14 mouse cellular contexts compared by ENCODE assay signal in genomic region chr16:91896426-91896830, GRCm38 (mm10).
DNase-seq lines count a peak whose midpoint lies in the region; ATAC-seq and TF ChIP-seq lines count a peak whose summit lies in the region.
"Had no signal": no experiment of that assay in that cellular context is flagged by ENCODE, and none has a peak within 500 bp of the region (broad histone marks: within the 10 kb centered on the region; RNA-seq: fewer than 3 reads in every experiment).

No protein-coding gene starts in this region.

- ATAC-seq in midbrain, embryonic 16.5 days, result no peak
- ATAC-seq in midbrain, embryonic 11.5 days (ENCODE audit: low FRiP score), result no peak
- ATAC-seq in embryonic facial prominence, embryonic 15.5 days (ENCODE audit: insufficient number of reproducible peaks, low FRiP score, low TSS enrichment, low read depth), result no peak
- ATAC-seq in stomach, postnatal 0 days (ENCODE audit: low FRiP score, low TSS enrichment), result no peak
- ATAC-seq in lung, postnatal 0 days, result no peak
- ATAC-seq in liver, embryonic 11.5 days (replicated peaks; ENCODE audit: low FRiP score), result no peak

- no peaks in the 10 kb centered on the region; the same call in 1 of the 2 replicates for H3K4me1 ChIP-seq in midbrain, embryonic 16.5 days (ENCODE audit: control insufficient read depth, insufficient read depth, low read length)
- H3K4me1 ChIP-seq in midbrain, embryonic 11.5 days (ENCODE audit: control insufficient read depth, insufficient read depth, low read length), result no peaks in the 10 kb centered on the region
- peaks cover 25% of the 10 kb centered on the region for H3K4me1 ChIP-seq in embryonic facial prominence, embryonic 15.5 days
- H3K4me1 ChIP-seq in stomach, postnatal 0 days (replicated peaks; ENCODE audit: control insufficient read depth, insufficient read depth), result no peaks in the 10 kb centered on the region
- no peaks in the 10 kb centered on the region for H3K4me1 ChIP-seq in lung, postnatal 0 days (ENCODE audit: insufficient read depth, low read depth, low read length)
- H3K4me1 ChIP-seq in liver, embryonic 11.5 days (replicated peaks; ENCODE audit: control insufficient read depth, insufficient read depth, low read length), result no peaks in the 10 kb centered on the region
- H3K4me1 ChIP-seq: heart, embryonic 10.5 days; kidney, embryonic 15.5 days; stomach, embryonic 15.5 days had no signal

- H3K27ac ChIP-seq in midbrain, embryonic 16.5 days (ENCODE audit: low read length), result peak overlapping the region; percentile 31; the same call in 1 of the 2 replicates
- no peak overlapping the region for H3K27ac ChIP-seq in midbrain, embryonic 11.5 days (ENCODE audit: low read depth, low read length)
- H3K27ac ChIP-seq in embryonic facial prominence, embryonic 15.5 days (replicated peaks), result peak overlapping the region; percentile 78
- no peak overlapping the region for H3K27ac ChIP-seq in stomach, postnatal 0 days (replicated peaks)
- no peak overlapping the region for H3K27ac ChIP-seq in lung, postnatal 0 days (ENCODE audit: low read length)
- H3K27ac ChIP-seq in liver, embryonic 11.5 days (ENCODE audit: low read depth, low read length), result no peak overlapping the region
- H3K27ac ChIP-seq: heart, embryonic 10.5 days; kidney, embryonic 15.5 days; stomach, embryonic 15.5 days had no signal

- DNase-seq in midbrain, embryonic 11.5 days (ENCODE audit: low spot score, missing footprints), result no peak
- peak; percentile 77 to 79 for DNase-seq in left cerebral cortex, postnatal 10 days (ENCODE audit: extremely low spot score in 1 of 2, low spot score in 2 of 2)
- DNase-seq in stomach, postnatal 0 days (ENCODE audit: low spot score), result no peak
- no peak for DNase-seq in spleen, postnatal 14 days (ENCODE audit: low spot score in 2 of 2)
- DNase-seq in lung, postnatal 0 days (ENCODE audit: low spot score), result no peak
- DNase-seq in liver, embryonic 11.5 days (ENCODE audit: low spot score), result no peak
- DNase-seq: adrenal gland, postnatal 10 days; lung, embryonic 14.5 days had no signal

- TF ChIP-seq EP300 in stomach, postnatal 0 days (optimal IDR thresholded peaks at IDR 0.05), result no peak
- no peak for TF ChIP-seq EP300 in lung, postnatal 0 days (IDR thresholded peaks at IDR 0.05)

- no peaks in the 10 kb centered on the region for H3K27me3 ChIP-seq in midbrain, embryonic 16.5 days (ENCODE audit: control insufficient read depth, insufficient read depth, low read depth, low read length)
- H3K27me3 ChIP-seq in midbrain, embryonic 11.5 days (ENCODE audit: control insufficient read depth, insufficient read depth, low read length), result no peaks in the 10 kb centered on the region
- no peaks in the 10 kb centered on the region for H3K27me3 ChIP-seq in embryonic facial prominence, embryonic 15.5 days
- no peaks in the 10 kb centered on the region for H3K27me3 ChIP-seq in stomach, postnatal 0 days (ENCODE audit: control insufficient read depth, insufficient read depth, low read length)
- H3K27me3 ChIP-seq in lung, postnatal 0 days (replicated peaks; ENCODE audit: insufficient read depth, low read length), result no peaks in the 10 kb centered on the region
- H3K27me3 ChIP-seq in liver, embryonic 11.5 days (replicated peaks; ENCODE audit: control insufficient read depth, insufficient read depth, low read length), result peaks cover 4% of the 10 kb centered on the region; the same call in 1 of the 2 replicates
- H3K27me3 ChIP-seq: kidney, embryonic 15.5 days; stomach, embryonic 15.5 days had no signal

- no peak overlapping the region for H3K4me2 ChIP-seq in midbrain, embryonic 16.5 days (ENCODE audit: low read length)
- no peak overlapping the region for H3K4me2 ChIP-seq in midbrain, embryonic 11.5 days
- no peak overlapping the region for H3K4me2 ChIP-seq in embryonic facial prominence, embryonic 15.5 days (replicated peaks)
- no peak overlapping the region for H3K4me2 ChIP-seq in stomach, postnatal 0 days (replicated peaks; ENCODE audit: low read depth)
- H3K4me2 ChIP-seq in lung, postnatal 0 days (replicated peaks; ENCODE audit: low read depth, low read length), result no peak overlapping the region
- no peak overlapping the region for H3K4me2 ChIP-seq in liver, embryonic 11.5 days
- H3K4me2 ChIP-seq: kidney, embryonic 15.5 days; lung, embryonic 14.5 days; stomach, embryonic 15.5 days had no signal

- H3K4me3 ChIP-seq in midbrain, embryonic 16.5 days (ENCODE audit: low read depth, low read length), result no peak overlapping the region
- no peak overlapping the region for H3K4me3 ChIP-seq in midbrain, embryonic 11.5 days (ENCODE audit: low read depth, low read length)
- no peak overlapping the region for H3K4me3 ChIP-seq in embryonic facial prominence, embryonic 15.5 days (replicated peaks)
- H3K4me3 ChIP-seq in stomach, postnatal 0 days (ENCODE audit: low read depth, low read length), result no peak overlapping the region
- no peak overlapping the region for H3K4me3 ChIP-seq in lung, postnatal 0 days (ENCODE audit: low read depth, low read length)
- H3K4me3 ChIP-seq in liver, embryonic 11.5 days (ENCODE audit: low read depth, low read length), result no peak overlapping the region
- H3K4me3 ChIP-seq: erythroblast, embryonic 14.5 days; heart, embryonic 10.5 days; kidney, embryonic 15.5 days; stomach, embryonic 15.5 days had no signal

- WGBS in midbrain, embryonic 16.5 days, result 70% methylated on average over 6 of the region's 6 CpGs
- 86% methylated on average over 6 of the region's 6 CpGs for WGBS in midbrain, embryonic 11.5 days
- 46% methylated on average over 6 of the region's 6 CpGs for WGBS in embryonic facial prominence, embryonic 15.5 days
- 70% methylated on average over 6 of the region's 6 CpGs for WGBS in stomach, postnatal 0 days
- 69% methylated on average over 6 of the region's 6 CpGs for WGBS in lung, postnatal 0 days
- 76% methylated on average over 6 of the region's 6 CpGs for WGBS in liver, embryonic 11.5 days

- H3K9me3 ChIP-seq in midbrain, embryonic 16.5 days (replicated peaks; ENCODE audit: control insufficient read depth, low read length, poor library complexity, severe bottlenecking), result no peaks in the 10 kb centered on the region
- no peaks in the 10 kb centered on the region for H3K9me3 ChIP-seq in midbrain, embryonic 11.5 days (ENCODE audit: control insufficient read depth, low read length)
- H3K9me3 ChIP-seq in embryonic facial prominence, embryonic 15.5 days (replicated peaks), result no peaks in the 10 kb centered on the region
- no peaks in the 10 kb centered on the region for H3K9me3 ChIP-seq in stomach, postnatal 0 days (ENCODE audit: control insufficient read depth, low read length)
- no peaks in the 10 kb centered on the region for H3K9me3 ChIP-seq in lung, postnatal 0 days (ENCODE audit: low read length)
- H3K9me3 ChIP-seq in liver, embryonic 11.5 days (ENCODE audit: control insufficient read depth, low read length), result no peaks in the 10 kb centered on the region
- H3K9me3 ChIP-seq: heart, embryonic 10.5 days; kidney, embryonic 15.5 days; stomach, embryonic 15.5 days had no signal

- intact Hi-C loops in left cerebral cortex, postnatal 10 days (cut with DNase I), result no loop called here

- no peak overlapping the region for H3K9ac ChIP-seq in midbrain, embryonic 16.5 days (ENCODE audit: low read depth, low read length)
- H3K9ac ChIP-seq in midbrain, embryonic 11.5 days (ENCODE audit: low read length), result no peak overlapping the region
- H3K9ac ChIP-seq in embryonic facial prominence, embryonic 15.5 days, result no peak overlapping the region
- H3K9ac ChIP-seq in stomach, postnatal 0 days (ENCODE audit: low read length), result no peak overlapping the region
- H3K9ac ChIP-seq in lung, postnatal 0 days (replicated peaks; ENCODE audit: low read depth), result no peak overlapping the region
- no peak overlapping the region for H3K9ac ChIP-seq in liver, embryonic 11.5 days (ENCODE audit: low read depth, low read length)
- H3K9ac ChIP-seq: kidney, embryonic 15.5 days; lung, embryonic 14.5 days; stomach, embryonic 15.5 days had no signal

- no peak for TF ChIP-seq CTCF in stomach, postnatal 0 days (IDR thresholded peaks at IDR 0.05; ENCODE audit: low read depth)
- no peak for TF ChIP-seq CTCF in lung, postnatal 0 days (IDR thresholded peaks at IDR 0.05)

- peaks cover 22% of the 10 kb centered on the region for H3K36me3 ChIP-seq in midbrain, embryonic 16.5 days (ENCODE audit: control insufficient read depth, insufficient read depth, low read length)
- H3K36me3 ChIP-seq in midbrain, embryonic 11.5 days (ENCODE audit: control insufficient read depth, insufficient read depth, low read length), result no peaks in the 10 kb centered on the region
- H3K36me3 ChIP-seq in embryonic facial prominence, embryonic 15.5 days, result no peaks in the 10 kb centered on the region
- no peaks in the 10 kb centered on the region for H3K36me3 ChIP-seq in stomach, postnatal 0 days (ENCODE audit: control insufficient read depth, insufficient read depth, low read length)
- no peaks in the 10 kb centered on the region for H3K36me3 ChIP-seq in lung, postnatal 0 days (ENCODE audit: insufficient read depth, low read length)
- H3K36me3 ChIP-seq in liver, embryonic 11.5 days (ENCODE audit: control insufficient read depth, insufficient read depth, low read length), result no peaks in the 10 kb centered on the region
- H3K36me3 ChIP-seq: heart, embryonic 10.5 days; kidney, embryonic 15.5 days; stomach, embryonic 15.5 days had no signal

Comparison
In these comparisons a context has a peak if more than half of its experiments do, and no peak if none do; other contexts are left out.
1. H3K27ac ChIP-seq: peak in midbrain, embryonic 16.5 days (single experiment) and embryonic facial prominence, embryonic 15.5 days (single experiment); none in midbrain, embryonic 11.5 days (single experiment), stomach, postnatal 0 days (single experiment), lung, postnatal 0 days (single experiment) and liver, embryonic 11.5 days (single experiment).
2. DNase-seq: peak in left cerebral cortex, postnatal 10 days (2 of 2); none in midbrain, embryonic 11.5 days (single experiment), stomach, postnatal 0 days (single experiment), spleen, postnatal 14 days (0 of 2), lung, postnatal 0 days (single experiment) and liver, embryonic 11.5 days (single experiment).